ENCODE assay signal across 13 mouse cellular contexts in the genomic region with DNA sequence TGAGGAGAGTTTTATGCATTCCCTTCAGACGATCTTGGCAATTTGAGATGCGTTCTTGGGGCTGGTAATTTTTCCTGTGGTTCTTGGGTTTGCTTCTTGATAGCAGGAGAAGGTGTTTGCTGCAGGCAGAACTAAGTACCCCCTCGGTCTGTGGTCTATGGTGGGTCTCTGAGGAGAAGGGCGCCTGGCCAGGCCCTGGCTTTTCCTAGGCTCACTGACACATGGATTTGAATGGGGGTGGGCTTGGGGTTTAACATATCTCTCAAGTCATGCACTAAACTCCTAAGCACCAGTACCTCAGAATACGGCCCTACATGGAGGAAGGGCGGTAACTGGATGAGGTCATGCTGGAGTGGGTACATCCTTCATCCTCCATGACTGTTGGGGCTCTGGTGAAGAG. TPM values are rescaled to one million over a fixed set of nuclear protein-coding genes. Genes with fewer than 3 reads are reported as not detected.
DNase-seq lines count a peak whose midpoint lies in the region.
"Had no signal": no experiment of that assay in that cellular context is flagged by ENCODE, and none has a peak within 500 bp of the region (broad histone marks: within the 10 kb centered on the region; RNA-seq: fewer than 3 reads in every experiment).

No protein-coding gene starts in this region.

- DNase-seq in adrenal gland, postnatal 14 days, result peak; percentile 2
- DNase-seq in adrenal gland, adult 8-10 months, result no peak
- DNase-seq in heart, adult 11 months, result peak; percentile 67
- DNase-seq in heart, adult 8-10 months (ENCODE audit: low spot score), result no peak
- DNase-seq in testis, postnatal 10 days (ENCODE audit: low spot score), result peak; percentile 36
- DNase-seq in testis, postnatal 14 days (ENCODE audit: low spot score), result no peak
- DNase-seq: adrenal gland, postnatal 10 days; cerebellum, adult 11 months; cerebellum, adult 2 months; cerebellum, adult 9-11 months; cerebellum, postnatal 25 days; forebrain, postnatal 0 days; gastrocnemius, postnatal 10 days had no signal

RNA-seq across cellular contexts. Expression of a gene that starts 13.5 kb away (rescaled TPM):
- 39.8 and 46.4 TPM in 2 replicates for total RNA-seq in adrenal gland, postnatal 14 days (2021)
- total RNA-seq in adrenal gland, adult 8-10 months (2022), result 10 to 100 TPM; 55.7 to 76.3 (median 61.3) TPM
- total RNA-seq in heart, adult 8-10 months (2022), result 1 to 10 TPM; 5.7 to 8.1 (median 6.9) TPM

Comparison
In these comparisons a context has a peak if more than half of its experiments do, and no peak if none do; other contexts are left out.
1. DNase-seq: peak in adrenal gland, postnatal 14 days (single experiment), heart, adult 11 months (single experiment) and testis, postnatal 10 days (single experiment); none in adrenal gland, adult 8-10 months (single experiment), heart, adult 8-10 months (single experiment) and testis, postnatal 14 days (single experiment).